Mouse (Mus musculus): ENCODE data around the gene Naxd. TPM values are rescaled to one million over a fixed set of nuclear protein-coding genes. Genes with fewer than 3 reads are reported as not detected.
"Not testable (repeated sequence)": the region's sequence is repeated elsewhere in the genome, so short reads cannot be mapped to it uniquely, and the experiment has no call there.

Gene Naxd
- polyA plus RNA-seq, 1 experiment, result 62.2 TPM

GRCm38 (mm10) chr8:11549706-11550105 lies 52.4 kb downstream of the Naxd start:
- H3K36me3 ChIP-seq (ENCODE audit: control insufficient read depth, insufficient read depth, low read length), result no peaks in the 10 kb centered on the region
- H3K27me3 ChIP-seq (ENCODE audit: control insufficient read depth, insufficient read depth, low read length), result no peaks in the 10 kb centered on the region
- H3K27ac ChIP-seq (ENCODE audit: control insufficient read depth, insufficient read depth, low read depth, low read length), result no peak overlapping the region
- TF ChIP-seq CTCF (IDR thresholded peaks at IDR 0.05; ENCODE audit: control insufficient read depth, insufficient read depth, insufficient replicate concordance, low read depth, low read length), result peak; percentile 31; the same call in 1 of the 2 replicates
- no peak for TF ChIP-seq POLR2A (IDR thresholded peaks at IDR 0.05; ENCODE audit: control insufficient read depth, low read depth, low read length)
- H3K4me1 ChIP-seq (ENCODE audit: control insufficient read depth, insufficient read depth, low read length), result peaks cover 9% of the 10 kb centered on the region
- H3K4me3 ChIP-seq (ENCODE audit: control insufficient read depth, low read depth, low read length), result no peak overlapping the region; the same call in 1 of the 2 replicates

GRCm38 (mm10) chr8:11550281-11550948 lies 53.1 kb downstream of the Naxd start, which contains the start of gene Cars2:
Gene Cars2, minus strand, starts transcription at chr8:11550783.
- H3K27ac ChIP-seq (ENCODE audit: control insufficient read depth, insufficient read depth, low read depth, low read length), result peak within 1 kb of the TSS; percentile 76
- H3K4me3 ChIP-seq (ENCODE audit: control insufficient read depth, low read depth, low read length), result peak within 1 kb of the TSS; percentile 93
- peak; percentile 78 for TF ChIP-seq POLR2A (IDR thresholded peaks at IDR 0.05; ENCODE audit: control insufficient read depth, low read depth, low read length)
- no peak for TF ChIP-seq CTCF (IDR thresholded peaks at IDR 0.05; ENCODE audit: control insufficient read depth, insufficient read depth, insufficient replicate concordance, low read depth, low read length)
- H3K27me3 ChIP-seq (ENCODE audit: control insufficient read depth, insufficient read depth, low read length), result no peaks in the 10 kb centered on the region
- no peaks in the 10 kb centered on the region for H3K36me3 ChIP-seq (ENCODE audit: control insufficient read depth, insufficient read depth, low read length)
- H3K4me1 ChIP-seq (ENCODE audit: control insufficient read depth, insufficient read depth, low read length), result peaks cover 9% of the 10 kb centered on the region

DNA sequence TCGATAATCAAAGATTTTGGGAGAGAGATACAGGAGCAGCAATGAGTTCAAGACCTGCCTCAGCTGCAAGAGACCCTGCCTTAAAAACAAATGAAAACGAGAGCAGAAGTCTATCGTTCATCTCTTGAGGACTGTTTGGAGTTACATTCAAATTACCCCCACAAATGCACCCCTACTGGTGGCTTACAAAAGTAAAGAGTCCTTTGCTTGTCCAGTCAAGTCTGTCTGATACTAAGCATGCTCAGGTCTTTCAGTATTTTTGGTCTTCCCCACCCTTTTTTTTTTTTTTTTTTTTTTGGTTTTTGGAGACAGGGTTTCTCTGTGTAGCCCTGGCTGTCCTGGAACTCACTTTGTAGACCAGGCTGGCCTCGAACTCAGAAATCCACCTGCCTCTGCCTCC lies 54.2 kb downstream of the Naxd start:
- H3K36me3 ChIP-seq (ENCODE audit: control insufficient read depth, insufficient read depth, low read length); H3K27ac ChIP-seq (ENCODE audit: control insufficient read depth, insufficient read depth, low read depth, low read length); H3K27me3 ChIP-seq (ENCODE audit: control insufficient read depth, insufficient read depth, low read length); H3K4me1 ChIP-seq (ENCODE audit: control insufficient read depth, insufficient read depth, low read length); H3K4me3 ChIP-seq (ENCODE audit: control insufficient read depth, low read depth, low read length): not testable (repeated sequence)

DNA sequence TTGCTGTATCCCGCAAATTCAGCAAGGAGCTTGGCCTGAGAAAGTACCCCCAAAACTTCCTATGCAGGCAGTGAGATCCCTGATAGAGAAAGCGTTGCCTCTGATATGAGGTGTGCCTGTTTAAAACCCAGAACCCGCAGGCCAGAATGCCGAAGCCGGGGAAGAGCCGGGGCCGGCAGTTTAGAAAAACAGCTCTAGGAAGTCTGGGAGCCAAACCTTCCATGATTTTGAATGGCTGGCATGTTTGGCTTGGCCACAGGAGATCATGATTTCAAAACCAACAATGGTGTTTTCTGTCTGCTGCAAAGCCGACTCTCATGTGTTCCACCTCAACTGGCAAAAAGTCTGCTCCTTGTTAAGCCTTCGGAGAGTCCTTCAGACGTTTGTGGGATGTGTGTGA lies 55.1 kb downstream of the Naxd start:
- Histone ChIP-seq H3K36me3 (ENCODE audit: control insufficient read depth, insufficient read depth, low read length) (no peaks in the 10 kb centered on the region), H3K27ac (ENCODE audit: control insufficient read depth, insufficient read depth, low read depth, low read length) (no peak overlapping the region), H3K4me3 (ENCODE audit: control insufficient read depth, low read depth, low read length) (no peak overlapping the region), H3K27me3 (ENCODE audit: control insufficient read depth, insufficient read depth, low read length) (no peaks in the 10 kb centered on the region), H3K4me1 (ENCODE audit: control insufficient read depth, insufficient read depth, low read length) (peaks cover 14% of the 10 kb centered on the region)
- TF ChIP-seq POLR2A (IDR thresholded peaks at IDR 0.05; ENCODE audit: control insufficient read depth, low read depth, low read length), result no peak
- no peak for TF ChIP-seq CTCF (IDR thresholded peaks at IDR 0.05; ENCODE audit: control insufficient read depth, insufficient read depth, insufficient replicate concordance, low read depth, low read length)

DNA sequence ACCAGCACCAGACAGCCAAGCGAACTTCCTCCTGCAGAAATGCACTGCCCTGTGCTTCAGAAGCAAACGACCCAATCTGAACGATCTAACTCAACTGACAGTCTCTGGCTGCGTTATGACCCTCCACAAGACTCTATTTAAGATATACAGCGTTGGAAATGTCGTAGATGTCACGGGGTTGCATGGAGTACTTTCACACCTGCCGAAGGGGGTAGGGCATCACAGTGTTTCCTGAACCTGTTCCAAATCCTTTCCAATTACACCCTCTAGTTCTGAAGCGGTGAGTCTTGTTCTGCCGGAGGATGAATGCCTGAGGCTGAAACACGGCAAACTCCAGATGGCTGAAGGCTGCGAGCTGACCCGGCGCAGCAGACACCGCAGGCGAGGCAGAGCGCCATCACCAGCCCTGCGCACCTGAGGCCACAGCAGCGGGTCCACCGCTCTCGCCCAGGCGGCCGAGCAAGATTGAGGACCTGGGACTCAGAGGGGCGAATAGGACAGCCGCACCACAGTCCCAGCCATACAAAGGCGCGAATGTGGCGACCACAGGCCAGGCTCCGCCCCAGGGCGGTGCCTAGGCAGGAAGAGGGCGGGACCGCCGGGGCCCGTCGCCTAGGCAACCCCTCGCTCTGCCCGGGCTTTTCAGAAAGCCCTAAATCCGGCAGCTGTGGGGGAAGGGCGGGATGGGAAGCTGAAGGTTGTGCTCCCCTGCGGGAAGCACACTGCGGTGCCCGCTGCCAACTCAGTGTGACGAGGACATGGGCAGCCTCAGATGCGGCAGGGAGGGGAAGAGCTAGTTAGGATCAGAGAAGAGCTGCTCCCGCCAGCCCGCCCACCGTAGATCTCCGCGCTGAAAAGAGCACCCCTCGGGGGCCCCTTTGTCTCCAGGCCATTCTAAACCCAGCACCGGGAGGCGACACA lies 57.8 kb downstream of the Naxd start, which contains the start of gene Ing1:
Gene Ing1, plus strand, starts transcription at position 773 of the 921 bp plus-strand sequence.
- H3K4me3 ChIP-seq (ENCODE audit: control insufficient read depth, low read depth, low read length), result peak within 1 kb of the TSS; percentile 76
- no peaks in the 10 kb centered on the region for H3K36me3 ChIP-seq (ENCODE audit: control insufficient read depth, insufficient read depth, low read length)
- H3K4me1 ChIP-seq (ENCODE audit: control insufficient read depth, insufficient read depth, low read length), result peaks cover 18% of the 10 kb centered on the region
- TF ChIP-seq CTCF (IDR thresholded peaks at IDR 0.05; ENCODE audit: control insufficient read depth, insufficient read depth, insufficient replicate concordance, low read depth, low read length) (no peak), POLR2A (IDR thresholded peaks at IDR 0.05; ENCODE audit: control insufficient read depth, low read depth, low read length) (peak; percentile 63)
- peak within 1 kb of the TSS; percentile 90 for H3K27ac ChIP-seq (ENCODE audit: control insufficient read depth, insufficient read depth, low read depth, low read length)
- H3K27me3 ChIP-seq (ENCODE audit: control insufficient read depth, insufficient read depth, low read length), result no peaks in the 10 kb centered on the region

- Histone ChIP-seq H3K27me3 (ENCODE audit: control insufficient read depth, insufficient read depth, low read length) (no peaks in the 10 kb centered on the region), H3K4me1 (ENCODE audit: control insufficient read depth, insufficient read depth, low read length) (peaks cover 12% of the 10 kb centered on the region), H3K36me3 (ENCODE audit: control insufficient read depth, insufficient read depth, low read length) (no peaks in the 10 kb centered on the region), H3K4me3 (ENCODE audit: control insufficient read depth, low read depth, low read length) (peak overlapping the region; percentile 76), H3K27ac (ENCODE audit: control insufficient read depth, insufficient read depth, low read depth, low read length) (peak overlapping the region; percentile 90)
- TF ChIP-seq POLR2A (IDR thresholded peaks at IDR 0.05; ENCODE audit: control insufficient read depth, low read depth, low read length) (peak; percentile 83), CTCF (IDR thresholded peaks at IDR 0.05; ENCODE audit: control insufficient read depth, insufficient read depth, insufficient replicate concordance, low read depth, low read length) (0 out of 2 replicates have a peak, but pooled peaks have one; percentile 19)
Measured at GRCm38 (mm10) chr8:11555720-11556591, 58.6 kb downstream of the Naxd start.

Measured in testis, adult 2 months (tissue).